Mouse (Mus musculus) liver, embryonic 14.5 days (tissue): ENCODE measurements around the gene Rnf150. TPM values are rescaled to one million over a fixed set of nuclear protein-coding genes. Genes with fewer than 3 reads are reported as not detected.

Experiments
- ATAC-seq: fragments of 200-750 bp; cut with Nextera tagmentation; 2 replicates; pipeline ENCODE4 v1.8.0; 2017; ENCODE audit warnings: moderate number of reproducible peaks, mild to moderate bottlenecking, moderate library complexity; ENCODE audit not compliant: insufficient read depth
- DNase-seq, 3 experiments: peaks; one replicate each; pipeline ENCODE4 v3.0.0-alpha.2; 2012 to 2013; ENCODE audit warnings: low read depth in 3 of 3, low spot score in 3 of 3
- H3K27ac ChIP-seq: fragments of 300-500 bp; sonication (generic); 2 replicates; pipeline ENCODE4 v1.5.1; 2014; ENCODE audit warnings: moderate library complexity, mild to moderate bottlenecking, control low read depth, inconsistent platforms
- H3K27me3 ChIP-seq: fragments of 300-500 bp; sonication (generic); 2 replicates; pipeline ENCODE4 v1.6.1; 2014; ENCODE audit warnings: mild to moderate bottlenecking, low read length, moderate library complexity; ENCODE audit not compliant: control insufficient read depth, insufficient read depth
- H3K36me3 ChIP-seq: fragments of 300-500 bp; sonication (generic); replicated peaks from 2 replicates; pipeline ENCODE4 v1.6.1; 2014; ENCODE audit warnings: low read depth; ENCODE audit not compliant: control insufficient read depth, insufficient read depth
- H3K4me1 ChIP-seq, 2 experiments: fragments of 200-500 bp in 1 of 2; fragments of 300-500 bp in 1 of 2; sonication (generic) in 1 of 2; replicated peaks; 2 replicates each; pipeline ENCODE4 v1.6.1; 2012 to 2014; ENCODE audit warnings: antibody characterized with exemption in 1 of 2, inconsistent platforms in 1 of 2, low read length in 1 of 2; ENCODE audit not compliant: control insufficient read depth in 2 of 2, insufficient read depth in 2 of 2
- H3K4me2 ChIP-seq: fragments of 300-500 bp; sonication (generic); 2 replicates; pipeline ENCODE4 v1.6.1; 2014; ENCODE audit warnings: low read depth, mild to moderate bottlenecking, control low read depth, moderate library complexity
- H3K4me3 ChIP-seq, 2 experiments: fragments of 200-500 bp in 1 of 2; fragments of 300-500 bp in 1 of 2; sonication (generic) in 1 of 2; 2 replicates each; pipeline ENCODE4 v1.5.1; 2012 to 2014; ENCODE audit warnings: low read depth in 2 of 2, low read length in 2 of 2, mild to moderate bottlenecking in 2 of 2, control low read depth in 1 of 2, inconsistent platforms in 1 of 2, moderate library complexity in 1 of 2; ENCODE audit not compliant: insufficient read depth in 1 of 2
- H3K9ac ChIP-seq: fragments of 300-500 bp; sonication (generic); replicated peaks from 2 replicates; pipeline ENCODE4 v1.6.1; 2014; ENCODE audit warnings: mild to moderate bottlenecking, control low read depth, moderate library complexity
- H3K9me3 ChIP-seq: fragments of 300-500 bp; sonication (generic); 2 replicates; pipeline ENCODE4 v1.6.1; 2016; ENCODE audit warnings: low read length, mixed read lengths; ENCODE audit not compliant: control insufficient read depth
- CTCF ChIP-seq: IDR thresholded peaks from 2 replicates; pipeline ENCODE4 v1.5.1; 2016; ENCODE audit warnings: antibody characterized with exemption, low read depth, control low read depth
- EP300 ChIP-seq: IDR thresholded peaks from 2 replicates; pipeline ENCODE4 v1.6.1; 2016; ENCODE audit warnings: antibody characterized with exemption, low read depth
- WGBS: fragments of 180-500 bp; shearing (Covaris S2); extraction: QIAGEN DNeasy Blood & Tissue Kit; methylation state at CpG from one replicate; pipeline ENCODE4 v1.1.7; 2014; ENCODE audit not compliant: insufficient replicate concordance; 5-methylcytosine and 5-hydroxymethylcytosine counted together
- polyA plus RNA-seq, 2 experiments: library from polyadenylated mRNA; depleted of rRNA in 1 of 2; stranded (reverse) in 1 of 2; unstranded in 1 of 2; fragments of >200 nt; fragmentation: Nextera tagmentation in 1 of 2; extraction: Ambion mirVana in 1 of 2; gene quantifications; 2 replicates each; pipeline versions ENCODE4 v1.2.1 to v1.2.3; 2012 to 2014

The Rnf150 gene
- polyA plus RNA-seq, 2 experiments: 0.17 to 0.19 TPM

DNA sequence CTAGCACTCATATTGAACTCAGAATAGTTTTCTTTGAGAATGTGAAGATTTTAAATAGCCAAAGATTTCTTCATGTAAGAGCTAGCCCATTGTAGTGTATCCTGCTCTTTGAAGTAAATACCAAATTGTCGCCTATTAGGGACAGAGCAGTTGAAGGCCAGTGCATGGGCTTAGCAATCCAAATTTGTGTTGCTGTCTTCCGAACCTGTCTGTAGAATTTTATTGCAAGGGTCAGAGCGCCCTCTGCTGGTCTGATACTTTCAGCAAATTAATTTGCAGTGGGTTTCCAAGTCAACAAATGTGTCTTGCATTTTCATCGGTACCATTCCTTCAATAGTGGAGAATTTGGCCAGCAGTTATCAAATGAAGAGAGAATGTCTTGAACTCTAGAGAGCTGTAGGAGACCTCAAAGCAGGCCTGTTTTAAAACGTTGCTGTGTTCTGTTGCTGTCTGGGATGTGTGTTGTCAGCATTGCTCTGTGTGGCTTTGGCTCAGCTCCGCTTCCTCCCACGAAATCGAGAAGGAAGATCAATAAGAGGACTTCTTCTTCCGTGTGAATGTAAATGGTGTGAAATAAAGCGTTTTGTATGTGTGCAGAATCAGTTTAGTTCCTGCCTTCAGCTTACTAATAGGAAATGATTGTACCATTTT, 226.3 kb downstream of the Rnf150 start:
- H3K9me3 ChIP-seq: no peaks in the 10 kb centered on the region
- WGBS: 14% methylated on average over 10 of the region's 10 CpGs
- ATAC-seq (no peak), DNase-seq (peak; percentile 29 to 42 (median 40))
- H3K36me3 ChIP-seq: no peaks in the 10 kb centered on the region
- no peak overlapping the region for H3K4me2 ChIP-seq
- no peak overlapping the region for H3K4me3 ChIP-seq
- H3K27me3 ChIP-seq: no peaks in the 10 kb centered on the region
- peaks cover 0 to 2% of the 10 kb centered on the region in 2 experiments; a peak in 1 of 4 replicates for H3K4me1 ChIP-seq
- TF ChIP-seq EP300 (no peak), CTCF (peak; percentile 69)
- H3K9ac ChIP-seq: no peak overlapping the region
- no peak overlapping the region for H3K27ac ChIP-seq

DNA sequence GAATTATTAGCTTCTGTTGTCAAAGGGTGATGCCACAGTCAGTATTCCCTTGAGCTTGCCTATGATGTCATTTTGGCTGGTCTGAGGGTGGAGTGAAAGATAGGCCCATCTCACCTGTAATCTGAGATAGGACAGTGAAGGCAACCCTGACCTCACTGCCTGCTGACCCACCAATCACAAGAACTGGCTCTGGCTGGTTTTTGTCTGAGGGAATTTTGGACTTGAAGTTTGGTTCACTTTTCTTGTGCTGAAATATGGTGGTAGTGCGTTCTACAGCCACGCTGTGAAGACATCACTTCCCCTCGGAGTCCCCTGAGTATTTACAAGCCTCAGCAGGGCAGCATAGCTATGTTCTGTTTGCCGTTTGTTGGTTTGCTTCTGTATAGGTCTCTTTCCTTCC, 227.3 kb downstream of the Rnf150 start:
- Histone ChIP-seq H3K36me3 (no peaks in the 10 kb centered on the region), H3K27ac (no peak overlapping the region), H3K4me3 (no peak overlapping the region), H3K9ac (no peak overlapping the region), H3K4me1 (peaks cover 0 to 2% of the 10 kb centered on the region in 2 experiments; a peak in 1 of 4 replicates), H3K9me3 (no peaks in the 10 kb centered on the region), H3K27me3 (no peaks in the 10 kb centered on the region), H3K4me2 (no peak overlapping the region)
- TF ChIP-seq CTCF (no peak), EP300 (no peak)
- 53% methylated on average over 4 of the region's 4 CpGs for WGBS
- no peak for ATAC-seq
- no peak for DNase-seq

DNA sequence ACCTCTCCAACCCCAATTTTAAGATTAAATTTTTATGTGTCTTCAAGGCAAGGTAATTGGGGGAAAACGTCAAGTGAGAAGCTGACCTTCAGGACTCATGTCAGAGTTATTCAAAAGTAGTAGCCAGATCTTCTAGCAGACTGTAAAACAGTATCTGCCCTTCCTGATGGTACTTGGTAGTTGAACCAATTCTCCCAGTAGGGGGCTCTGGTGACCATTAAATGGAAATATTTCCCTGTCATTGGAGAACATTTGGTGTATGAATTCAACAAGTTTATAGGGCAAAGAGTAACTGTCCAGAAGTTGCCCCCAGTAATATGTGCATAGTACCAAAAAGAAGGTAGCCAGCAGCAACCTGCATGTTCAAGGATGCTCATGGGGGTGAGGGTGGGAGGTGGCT, 236.9 kb downstream of the Rnf150 start:
- no peaks in the 10 kb centered on the region for H3K36me3 ChIP-seq
- no peak overlapping the region for H3K4me2 ChIP-seq
- no peaks in the 10 kb centered on the region for H3K9me3 ChIP-seq
- DNase-seq: no peak
- ATAC-seq: no peak
- 20% methylated on average over 1 of the region's 1 CpGs for WGBS
- no peak for TF ChIP-seq EP300
- peak; percentile 22; the same call in 1 of the 2 replicates for TF ChIP-seq CTCF
- H3K27ac ChIP-seq: no peak overlapping the region
- no peak overlapping the region for H3K4me3 ChIP-seq
- no peaks in the 10 kb centered on the region for H3K27me3 ChIP-seq
- H3K4me1 ChIP-seq: no peaks in the 10 kb centered on the region
- H3K9ac ChIP-seq: no peak overlapping the region

DNA sequence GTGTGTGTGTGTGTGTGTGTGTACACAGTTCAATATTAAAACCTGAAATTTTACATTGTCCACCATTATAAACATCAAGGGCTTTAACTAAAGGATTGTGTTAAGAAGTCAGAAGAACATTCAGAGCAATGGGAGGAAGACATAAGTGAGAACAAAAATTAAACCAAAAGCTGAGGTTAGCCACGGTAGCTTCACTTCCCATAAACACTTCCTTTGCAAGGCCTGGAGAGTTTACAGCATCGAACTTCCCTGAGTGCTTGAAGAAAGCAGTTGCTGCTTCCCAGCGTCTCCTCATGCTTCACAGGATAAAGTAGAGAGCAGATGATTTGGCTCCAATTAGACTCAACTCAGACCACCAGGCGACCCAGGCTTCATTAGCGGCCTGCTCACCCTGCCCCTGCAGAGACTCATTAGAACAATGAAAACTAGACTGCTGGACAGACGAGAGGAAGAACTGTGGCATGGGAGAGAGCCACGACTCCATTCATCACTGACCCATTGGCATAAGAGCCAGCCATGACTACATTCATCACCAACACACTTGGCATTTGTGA, 239.9 kb downstream of the Rnf150 start:
- no peaks in the 10 kb centered on the region for H3K27me3 ChIP-seq
- no peak overlapping the region for H3K4me3 ChIP-seq
- H3K9ac ChIP-seq: no peak overlapping the region
- DNase-seq (no peak), ATAC-seq (no peak)
- TF ChIP-seq EP300 (no peak), CTCF (no peak)
- 33% methylated on average over 7 of the region's 7 CpGs for WGBS
- H3K27ac ChIP-seq: no peak overlapping the region
- no peak overlapping the region for H3K4me2 ChIP-seq
- H3K4me1 ChIP-seq: no peaks in the 10 kb centered on the region
- no peaks in the 10 kb centered on the region for H3K36me3 ChIP-seq
- H3K9me3 ChIP-seq: no peaks in the 10 kb centered on the region

DNA sequence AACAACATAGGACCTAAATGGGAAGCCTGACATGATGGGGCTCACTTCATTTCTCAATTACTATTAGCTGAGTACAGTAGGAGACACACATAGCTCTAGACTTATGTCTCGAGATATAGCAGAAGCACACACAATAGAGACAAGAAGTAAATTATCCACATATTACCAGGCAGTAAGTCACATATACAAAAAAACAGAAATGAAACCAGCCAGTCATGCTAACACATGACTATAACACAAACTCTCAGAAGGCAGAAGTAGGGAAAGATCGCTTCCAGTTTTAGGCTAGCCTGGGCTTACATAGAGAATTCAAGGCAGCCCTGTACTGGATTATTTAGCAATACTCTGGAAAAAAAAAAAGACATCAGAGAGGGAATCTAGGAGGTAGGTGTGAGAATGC, 240.8 kb downstream of the Rnf150 start:
- no peak for ATAC-seq
- DNase-seq: no peak
- Histone ChIP-seq H3K4me1 (no peaks in the 10 kb centered on the region), H3K36me3 (no peaks in the 10 kb centered on the region), H3K4me2 (no peak overlapping the region), H3K9me3 (no peaks in the 10 kb centered on the region), H3K4me3 (no peak overlapping the region), H3K9ac (no peak overlapping the region), H3K27ac (no peak overlapping the region), H3K27me3 (no peaks in the 10 kb centered on the region)
- TF ChIP-seq CTCF (no peak), EP300 (no peak)
- WGBS: 49% methylated on average over 2 of the region's 2 CpGs
